Mouse (Mus musculus) forebrain, postnatal 0 days (tissue): ENCODE measurements around the gene Arid1b. TPM values are rescaled to one million over a fixed set of nuclear protein-coding genes. Genes with fewer than 3 reads are reported as not detected.
"Not testable (repeated sequence)": the region's sequence is repeated elsewhere in the genome, so short reads cannot be mapped to it uniquely, and the experiment has no call there.

Experiments used
- ATAC-seq: fragments of 200-750 bp; cut with Nextera tagmentation; 2 replicates; pipeline ENCODE4 v1.8.0; 2017; ENCODE audit warnings: mild to moderate bottlenecking, moderate library complexity
- DNase-seq: peaks from one replicate; pipeline ENCODE4 v3.0.0-alpha.2; 2015
- H3K27ac ChIP-seq: fragments of 300-500 bp; sonication (generic); 2 replicates; pipeline ENCODE4 v1.5.1; 2014; ENCODE audit warnings: low read depth, mild to moderate bottlenecking, antibody characterized with exemption, low read length, moderate library complexity, mixed read lengths
- H3K27me3 ChIP-seq: fragments of 300-500 bp; sonication (generic); 2 replicates; pipeline ENCODE4 v1.6.1; 2014; ENCODE audit warnings: mild to moderate bottlenecking, low read length, mixed read lengths; ENCODE audit not compliant: insufficient read depth
- H3K36me3 ChIP-seq: fragments of 300-500 bp; sonication (generic); 2 replicates; pipeline ENCODE4 v1.6.1; 2014; ENCODE audit warnings: mild to moderate bottlenecking, moderate library complexity; ENCODE audit not compliant: insufficient read depth
- H3K4me1 ChIP-seq: fragments of 300-500 bp; sonication (generic); 2 replicates; pipeline ENCODE4 v1.6.1; 2014; ENCODE audit warnings: antibody characterized with exemption; ENCODE audit not compliant: insufficient read depth
- H3K4me2 ChIP-seq: fragments of 300-500 bp; sonication (generic); 2 replicates; pipeline ENCODE4 v1.6.1; 2014; ENCODE audit warnings: low read depth, mild to moderate bottlenecking, moderate library complexity
- H3K4me3 ChIP-seq: fragments of 300-500 bp; sonication (generic); 2 replicates; pipeline ENCODE4 v1.5.1; 2014; ENCODE audit warnings: low read depth, low read length, mixed read lengths
- H3K9ac ChIP-seq: fragments of 300-500 bp; sonication (generic); 2 replicates; pipeline ENCODE4 v1.6.1; 2014; ENCODE audit warnings: mild to moderate bottlenecking
- H3K9me3 ChIP-seq: fragments of 300-500 bp; sonication (generic); 2 replicates; pipeline ENCODE4 v1.6.1; 2016; ENCODE audit warnings: low read length
- CTCF ChIP-seq: sonication (generic); IDR thresholded peaks from 2 replicates; pipeline ENCODE4 v1.5.1; 2016; ENCODE audit warnings: antibody characterized with exemption, control low read depth, low read depth
- WGBS: fragments of 180-500 bp; shearing (Covaris S2); extraction: QIAGEN DNeasy Blood & Tissue Kit; methylation state at CpG from one replicate; pipeline ENCODE4 v1.1.7; 2014; 5-methylcytosine and 5-hydroxymethylcytosine counted together
- polyA plus RNA-seq: library from polyadenylated mRNA; unstranded; fragments of >200 nt; fragmentation: Nextera tagmentation; extraction: Ambion mirVana; gene quantifications from 2 replicates; pipeline ENCODE4 v1.2.1, GENCODE M21; 2015
- total RNA-seq: library from RNA; depleted of rRNA; stranded (reverse); fragments of >200 nt; gene quantifications from 2 replicates; pipeline ENCODE4 v1.2.3, GENCODE M21; 2014

The Arid1b gene
- total and polyA plus RNA-seq, 2 experiments from 2014 or later, result 10.5 to 51.6 TPM

DNA sequence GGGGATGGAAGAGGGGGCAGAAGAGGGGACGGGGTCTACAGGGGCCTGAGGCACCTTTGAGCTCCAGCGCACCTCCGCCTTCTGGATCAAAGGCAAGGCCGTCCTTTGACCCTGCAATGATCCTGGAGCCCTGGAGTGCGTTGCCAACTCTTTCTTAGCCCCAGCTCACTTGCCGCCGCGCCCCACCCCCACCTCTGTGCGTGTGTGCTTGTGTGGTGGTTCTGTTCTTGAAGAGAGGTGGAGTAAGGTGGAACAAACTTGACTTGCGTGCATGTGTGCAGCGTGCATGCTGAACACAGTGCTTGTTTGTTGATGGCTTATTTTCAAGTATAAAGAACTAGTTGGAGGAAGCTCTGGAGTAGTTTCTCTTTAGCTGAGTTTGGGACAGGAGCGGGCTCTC is 95.4 kb downstream of the Arid1b start:
- ATAC-seq (no peak), DNase-seq (no peak)
- WGBS, result 12% methylated on average over 12 of the region's 12 CpGs
- no peaks in the 10 kb centered on the region for H3K9me3 ChIP-seq
- no peaks in the 10 kb centered on the region for H3K27me3 ChIP-seq
- peaks cover 11% of the 10 kb centered on the region; the same call in 1 of the 2 replicates for H3K4me1 ChIP-seq
- no peak for TF ChIP-seq CTCF
- H3K4me3 ChIP-seq, result no peak overlapping the region
- H3K9ac ChIP-seq, result no peak overlapping the region
- no peak overlapping the region for H3K4me2 ChIP-seq
- H3K36me3 ChIP-seq, result no peaks in the 10 kb centered on the region
- no peak overlapping the region for H3K27ac ChIP-seq

- Histone ChIP-seq H3K27me3 (no peaks in the 10 kb centered on the region), H3K9me3 (no peaks in the 10 kb centered on the region), H3K4me3 (no peak overlapping the region), H3K4me2 (no peak overlapping the region), H3K4me1 (peaks cover 7% of the 10 kb centered on the region; the same call in 1 of the 2 replicates), H3K9ac (no peak overlapping the region), H3K27ac (no peak overlapping the region), H3K36me3 (no peaks in the 10 kb centered on the region)
- DNase-seq (no peak), ATAC-seq (no peak)
- no peak for TF ChIP-seq CTCF
- 88% methylated on average over 16 of the region's 16 CpGs for WGBS
Observed at GRCm38 (mm10) chr17:5091490-5091889, 97.4 kb downstream of the Arid1b start.

- Histone ChIP-seq H3K27me3 (no peaks in the 10 kb centered on the region), H3K36me3 (no peaks in the 10 kb centered on the region), H3K9me3 (no peaks in the 10 kb centered on the region), H3K27ac (no peak overlapping the region), H3K4me3 (no peak overlapping the region), H3K4me2 (no peak overlapping the region), H3K9ac (no peak overlapping the region), H3K4me1 (peaks cover 7% of the 10 kb centered on the region; the same call in 1 of the 2 replicates)
- TF ChIP-seq CTCF, result no peak
- DNase-seq, result no peak
- 77% methylated on average over 10 of the region's 10 CpGs for WGBS
- no peak for ATAC-seq
Observed at GRCm38 (mm10) chr17:5091934-5092333, 97.8 kb downstream of the Arid1b start.

DNA sequence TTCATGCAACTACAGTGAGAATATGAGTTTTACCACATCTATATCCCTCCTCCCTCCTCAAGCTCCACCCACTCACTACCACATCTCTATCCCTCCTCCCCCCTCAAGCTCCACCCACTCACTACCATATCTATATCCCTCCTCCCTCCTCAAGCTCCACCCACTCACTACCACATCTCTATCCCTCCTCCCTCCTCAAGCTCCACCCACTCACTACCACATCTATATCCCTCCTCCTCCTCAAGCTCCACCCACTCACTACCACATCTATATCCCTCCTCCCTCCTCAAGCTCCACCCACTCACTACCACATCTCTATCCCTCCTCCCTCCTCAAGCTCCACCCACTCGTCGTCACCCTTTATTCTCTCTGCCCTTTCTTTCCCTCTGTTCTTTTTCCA is 99.2 kb downstream of the Arid1b start:
- not testable (repeated sequence) for H3K36me3 ChIP-seq, H3K4me2 ChIP-seq, DNase-seq, H3K27me3 ChIP-seq, H3K4me1 ChIP-seq, H3K9ac ChIP-seq, ATAC-seq, H3K27ac ChIP-seq, H3K9me3 ChIP-seq, H3K4me3 ChIP-seq
- 63% methylated on average over 2 of the region's 2 CpGs for WGBS

GRCm38 (mm10) chr17:5094636-5095035 is 100.5 kb downstream of the Arid1b start:
- DNase-seq, result no peak
- H3K9me3 ChIP-seq, result no peaks in the 10 kb centered on the region
- no peak overlapping the region for H3K27ac ChIP-seq
- no peak overlapping the region for H3K4me2 ChIP-seq
- no peaks in the 10 kb centered on the region for H3K36me3 ChIP-seq
- no peak for ATAC-seq
- H3K4me3 ChIP-seq, result no peak overlapping the region
- H3K9ac ChIP-seq, result no peak overlapping the region
- peaks cover 5% of the 10 kb centered on the region; the same call in 1 of the 2 replicates for H3K4me1 ChIP-seq
- 80% methylated on average over 5 of the region's 5 CpGs for WGBS
- TF ChIP-seq CTCF, result no peak
- no peaks in the 10 kb centered on the region for H3K27me3 ChIP-seq

DNA sequence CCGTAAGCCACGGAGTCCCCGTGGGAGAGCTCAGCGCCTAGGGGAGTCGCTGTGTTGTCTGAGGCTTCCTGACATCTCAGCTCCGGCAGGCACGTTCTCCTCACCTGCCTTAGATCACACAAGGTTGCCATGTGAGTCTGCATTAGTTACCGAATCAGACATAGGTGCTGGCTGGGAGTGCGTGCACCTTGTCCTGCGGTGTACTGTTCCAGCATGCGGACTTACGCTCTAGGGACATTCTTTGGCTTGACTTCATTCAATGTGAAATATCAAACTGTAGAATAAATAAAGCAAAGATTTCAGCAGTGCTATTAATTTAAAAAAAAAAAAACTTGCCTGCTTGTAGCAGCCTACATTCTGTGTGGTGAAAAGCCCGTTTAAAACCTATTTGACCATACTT is 101.6 kb downstream of the Arid1b start:
- DNase-seq (no peak), ATAC-seq (no peak)
- Histone ChIP-seq H3K36me3 (no peaks in the 10 kb centered on the region), H3K27ac (no peak overlapping the region), H3K9me3 (no peaks in the 10 kb centered on the region), H3K27me3 (no peaks in the 10 kb centered on the region), H3K9ac (no peak overlapping the region), H3K4me1 (no peaks in the 10 kb centered on the region), H3K4me3 (no peak overlapping the region), H3K4me2 (no peak overlapping the region)
- WGBS, result 73% methylated on average over 13 of the region's 13 CpGs
- no peak for TF ChIP-seq CTCF

- H3K9ac ChIP-seq, result no peak overlapping the region
- DNase-seq (no peak), ATAC-seq (no peak)
- H3K4me3 ChIP-seq, result no peak overlapping the region
- H3K36me3 ChIP-seq, result no peaks in the 10 kb centered on the region
- H3K4me1 ChIP-seq, result 0 out of 2 replicates have a peak, but pooled peaks cover 4% of the 10 kb centered on the region
- 83% methylated on average over 4 of the region's 4 CpGs for WGBS
- no peaks in the 10 kb centered on the region for H3K9me3 ChIP-seq
- H3K27me3 ChIP-seq, result no peaks in the 10 kb centered on the region
- no peak overlapping the region for H3K4me2 ChIP-seq
- H3K27ac ChIP-seq, result no peak overlapping the region
- TF ChIP-seq CTCF, result no peak
Observed at GRCm38 (mm10) chr17:5097046-5097445, 102.9 kb downstream of the Arid1b start.
